Mouse (Mus musculus): ENCODE measurements around the gene Cisd2. TPM values are rescaled to one million over a fixed set of nuclear protein-coding genes. Genes with fewer than 3 reads are reported as not detected.

The Cisd2 gene
- polyA plus RNA-seq, 1 experiment from 2014 or later = 64.7 TPM

DNA sequence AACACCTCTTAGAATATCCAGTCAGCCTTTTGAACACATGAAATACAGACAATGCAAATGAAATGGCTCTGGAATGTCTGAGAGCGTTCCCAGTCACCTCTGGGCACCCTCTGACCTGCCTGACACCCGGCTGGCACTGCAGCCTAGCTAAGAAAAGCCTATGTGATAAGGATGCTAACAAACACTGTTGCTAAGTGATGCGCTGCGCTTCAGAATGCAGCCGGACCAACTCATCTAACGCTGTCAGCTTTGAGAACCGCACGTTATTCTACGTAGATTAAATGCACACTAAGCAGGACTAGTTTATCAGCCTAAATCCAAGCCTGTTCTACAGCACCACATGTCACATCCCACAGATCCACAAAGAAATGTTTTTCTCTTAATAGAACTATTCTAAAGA lies 11.9 kb downstream of the Cisd2 start:
- DNase-seq (ENCODE audit: low spot score) = no peak

- no peak for DNase-seq (ENCODE audit: low spot score)
These were observed 12.7 kb downstream of the Cisd2 start for GRCm38 (mm10) chr3:135411056-135411455.

GRCm38 (mm10) chr3:135409219-135409618 lies 14.5 kb downstream of the Cisd2 start:
- no peak for DNase-seq (ENCODE audit: low spot score)

- no peak for DNase-seq (ENCODE audit: low spot score)
These were observed 16.4 kb downstream of the Cisd2 start for GRCm38 (mm10) chr3:135407351-135407750.

GRCm38 (mm10) chr3:135404599-135404998 lies 19.1 kb downstream of the Cisd2 start:
- no peak for DNase-seq (ENCODE audit: low spot score)

- DNase-seq (ENCODE audit: low spot score) = no peak
These were observed 19.9 kb downstream of the Cisd2 start for GRCm38 (mm10) chr3:135403856-135404255.

GRCm38 (mm10) chr3:135403211-135403610 lies 20.5 kb downstream of the Cisd2 start:
- DNase-seq (ENCODE audit: low spot score) = peak; percentile 77

DNA sequence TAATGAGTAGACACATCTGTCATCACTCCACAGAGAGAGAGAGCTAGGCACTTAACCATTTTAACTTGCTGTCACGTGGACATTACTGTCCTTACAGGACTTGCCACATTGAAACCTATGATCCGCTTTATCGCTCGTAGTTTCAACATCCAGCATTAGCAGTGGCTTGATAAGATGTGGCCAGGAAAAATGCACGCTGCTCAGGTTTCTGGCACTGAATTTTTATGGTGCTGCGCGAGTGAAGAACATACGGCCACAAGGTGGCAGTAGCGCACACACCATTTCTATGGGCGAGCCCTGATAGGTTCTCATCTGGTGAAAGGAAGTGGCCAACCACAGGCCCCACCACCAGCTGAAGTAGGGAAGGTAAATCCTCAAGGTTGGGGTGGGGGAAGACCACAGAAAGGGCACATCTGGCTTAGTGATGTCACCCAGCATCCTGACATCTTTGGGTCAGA lies 21.5 kb downstream of the Cisd2 start:
- DNase-seq (ENCODE audit: low spot score) = peak; percentile 97

GRCm38 (mm10) chr3:135397112-135397511 lies 26.6 kb downstream of the Cisd2 start:
- DNase-seq (ENCODE audit: low spot score) = no peak

- DNase-seq (ENCODE audit: low spot score) = no peak
These were observed 27.6 kb downstream of the Cisd2 start for GRCm38 (mm10) chr3:135396081-135396480.

DNA sequence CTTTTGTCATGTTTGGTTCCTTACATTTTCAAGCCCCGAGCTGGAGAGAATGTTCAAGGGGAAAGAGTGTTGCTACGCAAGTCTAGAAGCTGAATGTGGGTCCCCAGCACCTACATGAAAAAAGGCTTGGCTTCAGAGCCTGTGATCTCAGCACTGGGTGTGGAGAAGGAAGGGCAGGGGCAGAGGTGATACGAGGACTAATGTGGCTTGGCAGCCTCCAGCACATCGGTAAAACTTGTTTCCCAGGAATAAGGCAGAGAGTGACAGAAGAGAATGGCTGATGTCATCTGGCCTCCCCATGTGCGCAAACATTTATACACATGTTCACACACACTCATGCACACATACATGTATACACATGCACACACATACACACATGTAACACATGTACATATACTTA lies 28.6 kb downstream of the Cisd2 start:
- DNase-seq (ENCODE audit: low spot score) = no peak

DNA sequence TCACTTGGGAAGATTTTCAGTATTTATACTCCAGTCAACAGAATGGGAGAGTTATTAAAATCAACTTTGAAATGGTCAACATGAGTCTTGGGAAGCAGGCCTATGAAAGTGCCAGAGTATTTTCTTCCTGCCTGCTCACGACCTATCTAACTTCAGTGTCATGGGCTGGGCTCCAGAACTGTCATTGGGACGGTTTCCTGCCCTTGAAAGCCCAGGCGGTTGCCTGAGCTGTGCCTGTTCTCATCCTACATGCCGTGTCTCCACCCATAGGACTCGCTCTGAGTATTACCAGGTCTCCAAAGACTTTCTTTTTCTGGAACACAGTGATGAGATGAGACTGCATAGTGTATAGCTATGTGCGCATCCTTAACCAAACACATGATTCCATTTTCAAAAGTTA lies 30.5 kb downstream of the Cisd2 start:
- no peak for DNase-seq (ENCODE audit: low spot score)

- DNase-seq (ENCODE audit: low spot score) = no peak
These were observed 43.9 kb downstream of the Cisd2 start for GRCm38 (mm10) chr3:135379868-135380267.

DNA sequence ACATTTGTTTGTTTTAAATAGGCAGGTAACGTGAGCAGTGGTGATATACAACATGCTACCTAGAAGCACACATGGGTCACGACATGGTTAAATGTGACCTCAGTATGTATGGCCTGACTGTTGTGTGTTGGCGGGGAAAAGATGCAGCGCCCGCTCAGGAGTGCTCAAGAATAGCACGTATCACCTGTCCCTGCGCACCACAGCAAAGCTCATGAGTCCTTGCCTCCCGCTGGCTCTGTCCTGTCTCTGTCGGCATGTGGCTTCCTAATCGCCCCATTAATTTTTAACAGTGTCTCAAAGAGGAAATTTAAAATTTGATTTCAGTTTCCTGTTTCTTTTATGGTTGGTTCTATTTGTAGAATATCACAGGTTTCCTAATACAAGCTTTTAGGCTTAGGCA lies 46.3 kb downstream of the Cisd2 start:
- DNase-seq (ENCODE audit: low spot score) = peak; percentile 31

GRCm38 (mm10) chr3:135375836-135376235 lies 47.9 kb downstream of the Cisd2 start:
- no peak for DNase-seq (ENCODE audit: low spot score)

DNA sequence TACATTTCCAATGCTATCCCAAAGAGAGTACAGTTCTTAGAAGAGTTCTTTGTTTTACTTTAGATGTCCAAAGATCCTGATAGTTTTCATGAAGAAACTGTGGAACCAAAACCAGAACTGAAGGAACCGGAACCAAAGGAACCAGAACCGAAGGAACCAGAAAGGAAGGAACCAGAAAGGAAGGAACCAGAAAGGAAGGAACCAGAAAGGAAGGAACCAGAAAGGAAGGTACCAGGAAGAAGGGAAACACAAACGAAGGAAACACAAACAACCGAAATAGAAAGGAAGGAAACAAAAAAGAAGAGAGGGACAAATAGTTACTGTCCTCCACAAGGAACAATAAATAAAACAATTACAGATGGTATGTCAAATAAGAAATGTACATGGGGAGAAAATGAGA lies 66.3 kb downstream of the Cisd2 start:
- DNase-seq (ENCODE audit: low spot score) = no peak

Other genes with a start within 250 kb of the Cisd2 start
- 26.8 and 28.7 TPM in 2 replicates for gene Cenpe, start 211.4 kb downstream of the Cisd2 start, polyA plus RNA-seq (2015; fragmentation: Nextera tagmentation; extraction: Ambion mirVana)
- gene Bdh2, start 142.7 kb downstream of the Cisd2 start, polyA plus RNA-seq (2015; fragmentation: Nextera tagmentation; extraction: Ambion mirVana) = 1.7 TPM in 2 replicates
- 0.57 and 0.75 TPM in 2 replicates for gene Slc9b2, start 116.2 kb downstream of the Cisd2 start, polyA plus RNA-seq (2015; fragmentation: Nextera tagmentation; extraction: Ambion mirVana)
- 0.28 and 0.36 TPM in 2 replicates for gene Slc9b1, start 75.9 kb downstream of the Cisd2 start, polyA plus RNA-seq (2015; fragmentation: Nextera tagmentation; extraction: Ambion mirVana)
- gene Ube2d3, start 14.2 kb upstream of the Cisd2 start, polyA plus RNA-seq (2015; fragmentation: Nextera tagmentation; extraction: Ambion mirVana) = 616 and 646 TPM in 2 replicates
- 8.4 and 9.3 TPM in 2 replicates for gene Manba, start 61.7 kb upstream of the Cisd2 start, polyA plus RNA-seq (2015; fragmentation: Nextera tagmentation; extraction: Ambion mirVana)